In the genomic region with DNA sequence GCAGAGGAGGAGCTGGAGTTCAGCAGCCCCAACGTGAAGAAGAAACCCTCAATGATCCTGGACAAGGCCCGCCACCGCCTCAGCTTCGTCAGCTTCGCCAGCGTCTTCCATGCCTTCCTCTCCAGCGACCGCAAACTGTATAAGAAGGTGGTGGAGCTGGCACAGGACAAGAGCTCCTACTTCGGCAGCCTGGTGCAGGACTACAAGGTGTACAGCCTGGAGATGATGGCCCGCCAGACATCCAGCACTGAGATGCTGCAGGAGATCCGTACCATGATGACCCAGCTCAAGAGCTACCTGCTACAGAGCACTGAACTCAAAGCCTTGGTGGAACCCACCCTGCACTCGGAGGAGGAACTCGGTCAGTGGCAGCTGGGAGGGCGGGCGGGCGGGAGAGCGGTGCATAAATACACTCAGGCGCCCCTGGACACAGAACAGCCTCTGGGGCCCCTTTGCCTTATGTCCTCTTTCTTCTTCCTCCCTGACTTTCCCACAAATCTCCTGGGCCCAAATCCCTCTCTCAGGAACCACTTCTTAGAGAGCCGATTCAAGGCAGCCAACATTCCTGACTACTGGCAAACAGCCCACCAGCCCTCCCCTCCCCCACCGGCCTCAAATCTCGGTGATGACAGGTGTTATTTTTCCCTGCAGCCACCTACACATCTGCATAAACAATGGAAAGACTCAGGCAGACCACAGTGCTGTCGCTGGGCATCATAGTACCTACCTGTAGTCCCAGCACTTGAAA, we compare ENCODE assay signal across 12 mouse cellular contexts.
DNase-seq lines count a peak whose midpoint lies in the region; ATAC-seq lines count a peak whose summit lies in the region.
"Had no signal": no experiment of that assay in that cellular context is flagged by ENCODE, and none has a peak within 500 bp of the region (broad histone marks: within the 10 kb centered on the region; RNA-seq: fewer than 3 reads in every experiment).

No protein-coding gene starts in this region.

- H3K4me3 ChIP-seq in heart, embryonic 14.5 days (ENCODE audit: control insufficient read depth in 1 of 2, insufficient read depth in 1 of 2, low read depth in 1 of 2, low read length in 2 of 2): no peak overlapping the region
- H3K4me3 ChIP-seq in limb, embryonic 10.5 days: no peak overlapping the region
- H3K4me3 ChIP-seq in forebrain, embryonic 11.5 days (ENCODE audit: low read depth, low read length): no peak overlapping the region
- H3K4me3 ChIP-seq: neural tube, embryonic 12.5 days had no signal

- H3K36me3 ChIP-seq in heart, embryonic 14.5 days (ENCODE audit: control insufficient read depth, insufficient read depth, low read length): peaks cover 42% of the 10 kb centered on the region
- peaks cover 8% of the 10 kb centered on the region for H3K36me3 ChIP-seq in limb, embryonic 10.5 days
- H3K36me3 ChIP-seq in forebrain, embryonic 11.5 days (ENCODE audit: control insufficient read depth, insufficient read depth, low read length): no peaks in the 10 kb centered on the region
- H3K36me3 ChIP-seq: G1E; neural tube, embryonic 12.5 days had no signal

- DNase-seq in heart, postnatal 25 days (ENCODE audit: low spot score): no peak
- DNase-seq in lung, postnatal 14 days: peak; percentile 35
- DNase-seq in lung, adult 18-20 months: no peak
- peak; percentile 15 for DNase-seq in T-cell, adult 2 months (ENCODE audit: low spot score)
- no peak for DNase-seq in limb, embryonic 10.5 days (ENCODE audit: low spot score)
- no peak for DNase-seq in forebrain, embryonic 11.5 days (ENCODE audit: low spot score)
- DNase-seq in layer of hippocampus, postnatal 36 days: no peak
- DNase-seq: cerebellum, adult 2 months had no signal

- intact Hi-C loops in heart, postnatal 25 days (cut with DNase I): no loop called here

- 50% methylated on average over 22 of the region's 22 CpGs for WGBS in heart, embryonic 14.5 days
- 85% methylated on average over 22 of the region's 22 CpGs for WGBS in limb, embryonic 10.5 days
- 87% methylated on average over 22 of the region's 22 CpGs for WGBS in forebrain, embryonic 11.5 days

- H3K9ac ChIP-seq in heart, embryonic 14.5 days (ENCODE audit: low read length): no peak overlapping the region
- H3K9ac ChIP-seq in forebrain, embryonic 11.5 days (ENCODE audit: low read length): no peak overlapping the region
- H3K9ac ChIP-seq: neural tube, embryonic 12.5 days had no signal

- peaks cover 24 to 27% of the 10 kb centered on the region in 2 experiments for H3K4me1 ChIP-seq in heart, embryonic 14.5 days (ENCODE audit: control insufficient read depth in 2 of 2, insufficient read depth in 2 of 2, low read length in 2 of 2)
- peaks cover 22% of the 10 kb centered on the region for H3K4me1 ChIP-seq in limb, embryonic 10.5 days
- no peaks in the 10 kb centered on the region for H3K4me1 ChIP-seq in forebrain, embryonic 11.5 days (replicated peaks; ENCODE audit: control insufficient read depth, insufficient read depth, low read length)
- H3K4me1 ChIP-seq: neural tube, embryonic 12.5 days had no signal

- 0 out of 2 replicates have a peak, but pooled peaks have one; percentile 15 for ATAC-seq in heart, embryonic 14.5 days (ENCODE audit: insufficient number of reproducible peaks, insufficient read depth, low FRiP score, low read depth)
- ATAC-seq in forebrain, embryonic 11.5 days (replicated peaks; ENCODE audit: low FRiP score): no peak
- ATAC-seq: forebrain, embryonic 14.5 days had no signal

- no peaks in the 10 kb centered on the region for H3K27me3 ChIP-seq in heart, embryonic 14.5 days (ENCODE audit: control insufficient read depth, insufficient read depth, low read length)
- no peaks in the 10 kb centered on the region for H3K27me3 ChIP-seq in limb, embryonic 10.5 days (ENCODE audit: low read depth, poor library complexity, severe bottlenecking)
- no peaks in the 10 kb centered on the region for H3K27me3 ChIP-seq in forebrain, embryonic 11.5 days (ENCODE audit: control insufficient read depth, insufficient read depth, low read length)
- H3K27me3 ChIP-seq: neural tube, embryonic 12.5 days had no signal

- peak overlapping the region; percentile 7; the same call in 1 of the 2 replicates for H3K4me2 ChIP-seq in heart, embryonic 14.5 days (ENCODE audit: low read length)
- H3K4me2 ChIP-seq in forebrain, embryonic 11.5 days (ENCODE audit: low read depth, low read length, severe bottlenecking): no peak overlapping the region
- H3K4me2 ChIP-seq: neural tube, embryonic 12.5 days had no signal

- H3K27ac ChIP-seq in heart, embryonic 14.5 days (replicated peaks in 1 of 2; ENCODE audit: control insufficient read depth in 1 of 2, insufficient read depth in 1 of 2, low read depth in 2 of 2, low read length in 2 of 2): peak overlapping the region; percentile 18 to 49; a peak in 3 of 4 replicates
- 0 out of 2 replicates have a peak overlapping the region, but pooled peaks have one; percentile 21 for H3K27ac ChIP-seq in limb, embryonic 10.5 days
- no peak overlapping the region for H3K27ac ChIP-seq in forebrain, embryonic 11.5 days (ENCODE audit: low read depth, low read length)
- H3K27ac ChIP-seq: neural tube, embryonic 12.5 days had no signal

- no peaks in the 10 kb centered on the region for H3K9me3 ChIP-seq in heart, embryonic 14.5 days (ENCODE audit: control insufficient read depth, low read length)
- no peaks in the 10 kb centered on the region for H3K9me3 ChIP-seq in limb, embryonic 10.5 days (replicated peaks)
- H3K9me3 ChIP-seq in forebrain, embryonic 11.5 days (ENCODE audit: control insufficient read depth, low read length): no peaks in the 10 kb centered on the region
- H3K9me3 ChIP-seq: G1E; neural tube, embryonic 12.5 days had no signal

Comparison
In these comparisons a context has a peak if more than half of its experiments do, and no peak if none do; other contexts are left out.
1. DNase-seq: peak in lung, postnatal 14 days (single experiment) and T-cell, adult 2 months (single experiment); none in heart, postnatal 25 days (single experiment), lung, adult 18-20 months (0 of 2), limb, embryonic 10.5 days (single experiment), forebrain, embryonic 11.5 days (single experiment) and layer of hippocampus, postnatal 36 days (0 of 2).